Mouse (Mus musculus): ENCODE results near the gene Ola1. TPM values are rescaled to one million over a fixed set of nuclear protein-coding genes. Genes with fewer than 3 reads are reported as not detected.

Gene Ola1
- total RNA-seq, 2 experiments from 2014 or later, result 152 to 157 TPM

Other genes with a start within 250 kb of the Ola1 start
- gene Sp3, start 238.5 kb downstream of the Ola1 start, total RNA-seq (2015), result 108 and 111 TPM in 2 replicates
- gene Sp3, start 238.5 kb downstream of the Ola1 start, total RNA-seq (2017), result 109 and 114 TPM in 2 replicates
- not detected in 2 replicates for gene Gm11084, start 232.2 kb downstream of the Ola1 start, total RNA-seq (2015)
- gene Gm11084, start 232.2 kb downstream of the Ola1 start, total RNA-seq (2017), result not detected in 2 replicates
- not detected in 2 replicates for gene Sp9, start 53.0 kb upstream of the Ola1 start, total RNA-seq (2015)
- gene Sp9, start 53.0 kb upstream of the Ola1 start, total RNA-seq (2017), result not detected in 2 replicates
- 7.5 and 13.9 TPM in 2 replicates for gene Scrn3, start 93.7 kb upstream of the Ola1 start, total RNA-seq (2015)
- gene Scrn3, start 93.7 kb upstream of the Ola1 start, total RNA-seq (2017), result 15.5 and 22.7 TPM in 2 replicates
- 11.3 and 14.8 TPM in 2 replicates for gene Cir1, start 93.8 kb upstream of the Ola1 start, total RNA-seq (2015)
- 9.7 and 20.9 TPM in 2 replicates for gene Cir1, start 93.8 kb upstream of the Ola1 start, total RNA-seq (2017)
- 1.0 and 1.1 TPM in 2 replicates for gene Gpr155, start 167.6 kb upstream of the Ola1 start, total RNA-seq (2015)
- gene Gpr155, start 167.6 kb upstream of the Ola1 start, total RNA-seq (2017), result 1.8 and 2.9 TPM in 2 replicates

All from megakaryocyte progenitor cell, adult 5-6 weeks (primary cell).